Mouse (Mus musculus): Measurements from ENCODE around the gene Secisbp2l.

- TF ChIP-seq CTCF (IDR thresholded peaks at IDR 0.05; ENCODE audit: low read depth) (no peak), EP300 (IDR thresholded peaks at IDR 0.05; ENCODE audit: low read depth) (no peak)
These were observed 47.9 kb downstream of the Secisbp2l start for GRCm38 (mm10) chr2:125734741-125735140.
